Mouse (Mus musculus) heart, postnatal 10 days (tissue): ENCODE results near the gene Rnasel. TPM values are rescaled to one million over a fixed set of nuclear protein-coding genes. Genes with fewer than 3 reads are reported as not detected.
A peak's percentile ranks its signal among the peaks of the same experiment; 100 is the strongest.
"Not testable (repeated sequence)": the region's sequence is repeated elsewhere in the genome, so short reads cannot be mapped to it uniquely, and the experiment has no call there.

Experiments
- DNase-seq, 2 experiments: peaks; one replicate each; pipeline ENCODE4 v3.0.0; 2021
- intact Hi-C: fragments of 180-260 bp; cut with DNase I; formaldehyde crosslinking; loops from one replicate; pipeline ENCODE4 v1.15.1; 2025
- total RNA-seq, 2 experiments: library from RNA; stranded (reverse); gene quantifications; 2 replicates each; pipeline ENCODE4 v1.2.3; 2021

The Rnasel gene
- total RNA-seq, 2 experiments from 2014 or later, result 12.5 to 15.4 TPM

- peak in 1 of 2 experiments; percentile 19 for DNase-seq
- intact Hi-C loops, result loop anchor here (5.0 kb wide), 1 partner anchor 36 kb away; no protein-coding TSS in a partner anchor
These were observed 17.1 kb downstream of the Rnasel start for GRCm38 (mm10) chr1:153766298-153766697.

- intact Hi-C loops, result loop anchor here (5.0 kb wide), 1 partner anchor 35 kb away; no protein-coding TSS in a partner anchor
These were observed 18.1 kb downstream of the Rnasel start for GRCm38 (mm10) chr1:153767281-153767680.

GRCm38 (mm10) chr1:153768465-153768864, 19.2 kb downstream of the Rnasel start:
- no peak for DNase-seq
- intact Hi-C loops, result loop anchor here (5.0 kb wide), 1 partner anchor 34 kb away; no protein-coding TSS in a partner anchor

More at GRCm38 (mm10) chr1:153767281-153767680, 18.1 kb downstream of the Rnasel start:
- no peak for DNase-seq

GRCm38 (mm10) chr1:153769571-153769970, 20.3 kb downstream of the Rnasel start:
- intact Hi-C loops, result loop anchor here (5.0 kb wide), 1 partner anchor 33 kb away; no protein-coding TSS in a partner anchor

GRCm38 (mm10) chr1:153769998-153770775, 21.0 kb downstream of the Rnasel start:
- intact Hi-C loops, result loop anchor here (5.0 kb wide), 1 partner anchor 32 kb away; no protein-coding TSS in a partner anchor
- DNase-seq, result no peak

More at GRCm38 (mm10) chr1:153769571-153769970, 20.3 kb downstream of the Rnasel start:
- DNase-seq, result not testable (repeated sequence)

GRCm38 (mm10) chr1:153770776-153771167, 21.5 kb downstream of the Rnasel start:
- DNase-seq, result no peak
- intact Hi-C loops, result no loop called here

- DNase-seq, result no peak
- intact Hi-C loops, result no loop called here
These were observed 25.9 kb downstream of the Rnasel start for GRCm38 (mm10) chr1:153775174-153775573.

- intact Hi-C loops, result no loop called here
These were observed 27.0 kb downstream of the Rnasel start for GRCm38 (mm10) chr1:153776257-153776656.

GRCm38 (mm10) chr1:153778205-153778604, 29.0 kb downstream of the Rnasel start:
- intact Hi-C loops, result no loop called here
- no peak for DNase-seq

More at GRCm38 (mm10) chr1:153776257-153776656, 27.0 kb downstream of the Rnasel start:
- DNase-seq, result no peak

- intact Hi-C loops, result no loop called here
- DNase-seq, result no peak
These were observed 34.1 kb downstream of the Rnasel start for GRCm38 (mm10) chr1:153783339-153783738.

GRCm38 (mm10) chr1:153785608-153786007, 36.4 kb downstream of the Rnasel start:
- DNase-seq, result no peak
- intact Hi-C loops, result no loop called here

- no peak for DNase-seq
- intact Hi-C loops, result no loop called here
These were observed 41.5 kb downstream of the Rnasel start for GRCm38 (mm10) chr1:153790708-153791107.

- DNase-seq, result no peak
- intact Hi-C loops, result no loop called here
These were observed 45.0 kb downstream of the Rnasel start for GRCm38 (mm10) chr1:153794241-153794640.

GRCm38 (mm10) chr1:153802691-153803090, 53.5 kb downstream of the Rnasel start:
- intact Hi-C loops, result loop anchor here (5.0 kb wide), 1 partner anchor 35 kb away; no protein-coding TSS in a partner anchor
- DNase-seq, result peak; percentile 24 to 31

GRCm38 (mm10) chr1:153803530-153803929, 54.3 kb downstream of the Rnasel start:
- peak; percentile 3 to 9 for DNase-seq
- intact Hi-C loops, result loop anchor here (5.0 kb wide), 1 partner anchor 36 kb away; no protein-coding TSS in a partner anchor

GRCm38 (mm10) chr1:153807390-153807993, 58.3 kb downstream of the Rnasel start:
- intact Hi-C loops, result loop anchor here (2.0 to 5.0 kb wide), 3 partner anchors 61 to 375 kb away; partner anchors contain the start of gene Npl
- DNase-seq, result peak; percentile 77 to 86

Other genes starting within 250 kb of the Rnasel start
- 1 to 10 TPM; 2.4 to 2.6 TPM for gene Npl, start 199.4 kb upstream of the Rnasel start, total RNA-seq
- gene Rgs8, start 96.4 kb upstream of the Rnasel start, total RNA-seq, result not detected
- gene Rgs16, start 9.1 kb upstream of the Rnasel start, total RNA-seq, result 1 to 10 TPM; 2.4 to 3.5 TPM
- not detected for gene Rgsl1, start 94.7 kb downstream of the Rnasel start, total RNA-seq
- gene Teddm1b, start 124.9 kb downstream of the Rnasel start, total RNA-seq, result not detected
- not detected for gene Teddm1a, start 142.3 kb downstream of the Rnasel start, total RNA-seq
- 100 to 1,000 TPM; 208 to 345 TPM for gene Glul, start 150.5 kb downstream of the Rnasel start, total RNA-seq
- gene Teddm2, start 150.8 kb downstream of the Rnasel start, total RNA-seq, result under 1 TPM; 0.30 to 0.69 TPM